Mouse (Mus musculus) c-Kit-positive CD71-negative TER-119-negative erythroid progenitor cells, embryonic 14.5 days (primary cell): ENCODE results near the gene Mpzl3.
"Not testable (repeated sequence)": the region's sequence is repeated elsewhere in the genome, so short reads cannot be mapped to it uniquely, and the experiment has no call there.

Experiments used
- DNase-seq: peaks from one replicate; pipeline ENCODE4 v3.0.0-alpha.2; 2013; ENCODE audit warnings: low read depth

Mpzl3 gene

GRCm38 (mm10) chr9:45055082-45055713, at the start of gene Mpzl3:
Gene Mpzl3 (plus strand): TSS chr9:45055186.
- no peak for DNase-seq

- DNase-seq, result no peak
Observed at GRCm38 (mm10) chr9:45007404-45007803, 47.6 kb upstream of the Mpzl3 start.

GRCm38 (mm10) chr9:45008342-45008741, 46.6 kb upstream of the Mpzl3 start:
- no peak for DNase-seq

GRCm38 (mm10) chr9:45009180-45010078, 45.6 kb upstream of the Mpzl3 start, which contains the start of gene Cd3e:
Gene Cd3e (minus strand): TSS chr9:45009627.
- DNase-seq, result no peak

- no peak for DNase-seq
Observed at GRCm38 (mm10) chr9:45010461-45010860, 44.5 kb upstream of the Mpzl3 start.

GRCm38 (mm10) chr9:45011291-45011690, 43.7 kb upstream of the Mpzl3 start:
- no peak for DNase-seq

GRCm38 (mm10) chr9:45014879-45015278, 40.1 kb upstream of the Mpzl3 start:
- DNase-seq, result no peak

GRCm38 (mm10) chr9:45015841-45016240, 39.1 kb upstream of the Mpzl3 start:
- DNase-seq, result no peak

- no peak for DNase-seq
Observed at GRCm38 (mm10) chr9:45018031-45018430, 37.0 kb upstream of the Mpzl3 start.

GRCm38 (mm10) chr9:45022800-45023199, 32.2 kb upstream of the Mpzl3 start:
- peak; percentile 64 for DNase-seq

- no peak for DNase-seq
Observed at GRCm38 (mm10) chr9:45023638-45024037, 31.3 kb upstream of the Mpzl3 start.

- DNase-seq, result no peak
Observed at GRCm38 (mm10) chr9:45024187-45024586, 30.8 kb upstream of the Mpzl3 start.

GRCm38 (mm10) chr9:45027376-45027775, 27.6 kb upstream of the Mpzl3 start:
- DNase-seq, result no peak

- no peak for DNase-seq
Observed at GRCm38 (mm10) chr9:45030341-45030740, 24.6 kb upstream of the Mpzl3 start.

- no peak for DNase-seq
Observed at GRCm38 (mm10) chr9:45032261-45032660, 22.7 kb upstream of the Mpzl3 start.

GRCm38 (mm10) chr9:45034526-45034925, 20.5 kb upstream of the Mpzl3 start:
- no peak for DNase-seq

- DNase-seq, result not testable (repeated sequence)
Observed at GRCm38 (mm10) chr9:45037803-45038202, 17.2 kb upstream of the Mpzl3 start.

- no peak for DNase-seq
Observed at GRCm38 (mm10) chr9:45039499-45039898, 15.5 kb upstream of the Mpzl3 start, which contains the start of gene Mpzl2. Gene Mpzl2 (plus strand): TSS chr9:45039799.

GRCm38 (mm10) chr9:45040066-45040845, 14.7 kb upstream of the Mpzl3 start:
- no peak for DNase-seq

- DNase-seq, result peak; percentile 37
Observed at GRCm38 (mm10) chr9:45041131-45041838, 13.7 kb upstream of the Mpzl3 start.

- DNase-seq, result no peak
Observed at GRCm38 (mm10) chr9:45042056-45042720, 12.8 kb upstream of the Mpzl3 start.
